Mouse (Mus musculus) liver, embryonic 13.5 days (tissue): ENCODE measurements around the gene Ap2m1. TPM values are rescaled to one million over a fixed set of nuclear protein-coding genes. Genes with fewer than 3 reads are reported as not detected.

Experiments used
- polyA plus RNA-seq: library from polyadenylated mRNA; unstranded; fragments of >200 nt; fragmentation: Nextera tagmentation; extraction: Ambion mirVana; gene quantifications from 2 replicates; pipeline ENCODE4 v1.2.1, GENCODE M21; 2015

Gene Ap2m1
- polyA plus RNA-seq, 1 experiment from 2014 or later, result 413 TPM

Other genes starting within 250 kb of the Ap2m1 start
- gene Parl, start 233.1 kb upstream of the Ap2m1 start, polyA plus RNA-seq, result 53.8 and 63.7 TPM in 2 replicates
- not detected in 2 replicates for gene Cyp2ab1, start 210.1 kb upstream of the Ap2m1 start, polyA plus RNA-seq
- gene Abcc5, start 109.1 kb upstream of the Ap2m1 start, polyA plus RNA-seq, result 16.0 and 17.8 TPM in 2 replicates
- gene Eif2b5, start 36.7 kb upstream of the Ap2m1 start, polyA plus RNA-seq, result 71.1 and 75.5 TPM in 2 replicates
- gene Dvl3, start 18.5 kb upstream of the Ap2m1 start, polyA plus RNA-seq, result 3.7 and 4.8 TPM in 2 replicates
- gene Abcf3, start 13.1 kb downstream of the Ap2m1 start, polyA plus RNA-seq, result 27.0 and 27.9 TPM in 2 replicates
- 0.21 and 0.23 TPM in 2 replicates for gene Vwa5b2, start 54.0 kb downstream of the Ap2m1 start, polyA plus RNA-seq
- gene Eef1akmt4, start 76.1 kb downstream of the Ap2m1 start, polyA plus RNA-seq, result 21.5 and 23.7 TPM in 2 replicates
- not detected in 2 replicates for gene Gm49333, start 76.1 kb downstream of the Ap2m1 start, polyA plus RNA-seq
- gene Alg3, start 76.3 kb downstream of the Ap2m1 start, polyA plus RNA-seq, result 27.6 and 29.0 TPM in 2 replicates
- gene Camk2n2, start 85.8 kb downstream of the Ap2m1 start, polyA plus RNA-seq, result 0.10 and 0.30 TPM in 2 replicates
- gene Ece2, start 94.3 kb downstream of the Ap2m1 start, polyA plus RNA-seq, result 0.20 and 0.39 TPM in 2 replicates
- 222 and 257 TPM in 2 replicates for gene Psmd2, start 116.2 kb downstream of the Ap2m1 start, polyA plus RNA-seq
- 99.1 and 114 TPM in 2 replicates for gene Eif4g1, start 132.8 kb downstream of the Ap2m1 start, polyA plus RNA-seq
- 1.0 TPM in 2 replicates for gene Fam131a, start 157.8 kb downstream of the Ap2m1 start, polyA plus RNA-seq
- gene Polr2h, start 182.2 kb downstream of the Ap2m1 start, polyA plus RNA-seq, result 59.1 and 64.7 TPM in 2 replicates
- gene Clcn2, start 182.3 kb downstream of the Ap2m1 start, polyA plus RNA-seq, result 7.4 and 7.6 TPM in 2 replicates
- 0.31 and 0.38 TPM in 2 replicates for gene Chrd, start 197.6 kb downstream of the Ap2m1 start, polyA plus RNA-seq
- gene Thpo, start 199.0 kb downstream of the Ap2m1 start, polyA plus RNA-seq, result 3.2 and 4.0 TPM in 2 replicates